Mouse (Mus musculus): ENCODE measurements around the gene Tulp4. TPM values are rescaled to one million over a fixed set of nuclear protein-coding genes. Genes with fewer than 3 reads are reported as not detected.

Tulp4 gene
- polyA plus RNA-seq, 2 experiments = 55.0 to 96.8 TPM

GRCm38 (mm10) chr17:6172926-6173690 lies 66.9 kb downstream of the Tulp4 start:
- H3K4me2 ChIP-seq (replicated peaks; ENCODE audit: low read depth, low read length, severe bottlenecking) = no peak overlapping the region
- H3K4me3 ChIP-seq (replicated peaks; ENCODE audit: low read length) = no peak overlapping the region
- H3K27ac ChIP-seq (replicated peaks; ENCODE audit: low read depth, low read length) = 0 out of 2 replicates have a peak overlapping the region, but pooled peaks have one; percentile 50
- no peaks in the 10 kb centered on the region for H3K27me3 ChIP-seq (ENCODE audit: control insufficient read depth, insufficient read depth, low read length)
- H3K36me3 ChIP-seq (ENCODE audit: control insufficient read depth, insufficient read depth, low read length) = peaks cover 6% of the 10 kb centered on the region; the same call in 1 of the 2 replicates
- 0 out of 2 replicates have a peak, but pooled peaks cover 3% of the 10 kb centered on the region for H3K9me3 ChIP-seq (ENCODE audit: control insufficient read depth, low read length)
- H3K4me1 ChIP-seq (ENCODE audit: control insufficient read depth, insufficient read depth, low read length) = peaks cover 7% of the 10 kb centered on the region; the same call in 1 of the 2 replicates
- no peak for TF ChIP-seq POLR2A (IDR thresholded peaks at IDR 0.05; ENCODE audit: borderline replicate concordance, extremely low read depth, insufficient read depth, insufficient read length)
- DNase-seq (ENCODE audit: low spot score) (peak; percentile 31), ATAC-seq (ENCODE audit: low FRiP score, low read depth) (peak; percentile 60; the same call in 1 of the 2 replicates)
- 69% methylated on average over 5 of the region's 5 CpGs for WGBS
- 0 out of 2 replicates have a peak overlapping the region, but pooled peaks have one; percentile 18 for H3K9ac ChIP-seq (ENCODE audit: low read depth, low read length, severe bottlenecking)

GRCm38 (mm10) chr17:6174574-6174973 lies 68.3 kb downstream of the Tulp4 start:
- ATAC-seq (ENCODE audit: low FRiP score, low read depth) (no peak), DNase-seq (ENCODE audit: low spot score) (no peak)
- Histone ChIP-seq H3K9ac (ENCODE audit: low read depth, low read length, severe bottlenecking) (no peak overlapping the region), H3K4me1 (ENCODE audit: control insufficient read depth, insufficient read depth, low read length) (peaks cover 7% of the 10 kb centered on the region; the same call in 1 of the 2 replicates), H3K4me2 (replicated peaks; ENCODE audit: low read depth, low read length, severe bottlenecking) (no peak overlapping the region), H3K27ac (replicated peaks; ENCODE audit: low read depth, low read length) (no peak overlapping the region), H3K36me3 (ENCODE audit: control insufficient read depth, insufficient read depth, low read length) (peaks cover 14% of the 10 kb centered on the region), H3K4me3 (replicated peaks; ENCODE audit: low read length) (no peak overlapping the region), H3K9me3 (ENCODE audit: control insufficient read depth, low read length) (0 out of 2 replicates have a peak, but pooled peaks cover 3% of the 10 kb centered on the region), H3K27me3 (ENCODE audit: control insufficient read depth, insufficient read depth, low read length) (no peaks in the 10 kb centered on the region)
- 48% methylated on average over 1 of the region's 1 CpGs for WGBS
- no peak for TF ChIP-seq POLR2A (IDR thresholded peaks at IDR 0.05; ENCODE audit: borderline replicate concordance, extremely low read depth, insufficient read depth, insufficient read length)

GRCm38 (mm10) chr17:6178564-6179267 lies 72.5 kb downstream of the Tulp4 start:
- H3K4me2 ChIP-seq (replicated peaks; ENCODE audit: low read depth, low read length, severe bottlenecking) = no peak overlapping the region
- peaks cover 22% of the 10 kb centered on the region for H3K36me3 ChIP-seq (ENCODE audit: control insufficient read depth, insufficient read depth, low read length)
- no peak overlapping the region for H3K4me3 ChIP-seq (replicated peaks; ENCODE audit: low read length)
- TF ChIP-seq POLR2A (IDR thresholded peaks at IDR 0.05; ENCODE audit: borderline replicate concordance, extremely low read depth, insufficient read depth, insufficient read length) = no peak
- DNase-seq (ENCODE audit: low spot score) (no peak), ATAC-seq (ENCODE audit: low FRiP score, low read depth) (no peak)
- no peaks in the 10 kb centered on the region for H3K27me3 ChIP-seq (ENCODE audit: control insufficient read depth, insufficient read depth, low read length)
- 64% methylated on average over 6 of the region's 6 CpGs for WGBS
- H3K9me3 ChIP-seq (ENCODE audit: control insufficient read depth, low read length) = 0 out of 2 replicates have a peak, but pooled peaks cover 3% of the 10 kb centered on the region
- no peak overlapping the region for H3K9ac ChIP-seq (ENCODE audit: low read depth, low read length, severe bottlenecking)
- no peaks in the 10 kb centered on the region for H3K4me1 ChIP-seq (ENCODE audit: control insufficient read depth, insufficient read depth, low read length)
- H3K27ac ChIP-seq (replicated peaks; ENCODE audit: low read depth, low read length) = no peak overlapping the region; the same call in 1 of the 2 replicates

- DNase-seq (ENCODE audit: low spot score) (no peak), ATAC-seq (ENCODE audit: low FRiP score, low read depth) (no peak)
- Histone ChIP-seq H3K4me2 (replicated peaks; ENCODE audit: low read depth, low read length, severe bottlenecking) (no peak overlapping the region), H3K4me3 (replicated peaks; ENCODE audit: low read length) (no peak overlapping the region), H3K27me3 (ENCODE audit: control insufficient read depth, insufficient read depth, low read length) (no peaks in the 10 kb centered on the region), H3K9me3 (ENCODE audit: control insufficient read depth, low read length) (0 out of 2 replicates have a peak, but pooled peaks cover 3% of the 10 kb centered on the region), H3K36me3 (ENCODE audit: control insufficient read depth, insufficient read depth, low read length) (peaks cover 28% of the 10 kb centered on the region), H3K27ac (replicated peaks; ENCODE audit: low read depth, low read length) (no peak overlapping the region), H3K9ac (ENCODE audit: low read depth, low read length, severe bottlenecking) (no peak overlapping the region), H3K4me1 (ENCODE audit: control insufficient read depth, insufficient read depth, low read length) (no peaks in the 10 kb centered on the region)
- 42% methylated on average over 4 of the region's 4 CpGs for WGBS
- TF ChIP-seq POLR2A (IDR thresholded peaks at IDR 0.05; ENCODE audit: borderline replicate concordance, extremely low read depth, insufficient read depth, insufficient read length) = no peak
Measured at GRCm38 (mm10) chr17:6179389-6179788, 73.2 kb downstream of the Tulp4 start.

- Histone ChIP-seq H3K4me3 (replicated peaks; ENCODE audit: low read length) (no peak overlapping the region), H3K4me1 (ENCODE audit: control insufficient read depth, insufficient read depth, low read length) (no peaks in the 10 kb centered on the region), H3K9me3 (ENCODE audit: control insufficient read depth, low read length) (0 out of 2 replicates have a peak, but pooled peaks cover 3% of the 10 kb centered on the region), H3K27me3 (ENCODE audit: control insufficient read depth, insufficient read depth, low read length) (no peaks in the 10 kb centered on the region), H3K9ac (ENCODE audit: low read depth, low read length, severe bottlenecking) (no peak overlapping the region), H3K27ac (replicated peaks; ENCODE audit: low read depth, low read length) (no peak overlapping the region), H3K36me3 (ENCODE audit: control insufficient read depth, insufficient read depth, low read length) (peaks cover 34% of the 10 kb centered on the region), H3K4me2 (replicated peaks; ENCODE audit: low read depth, low read length, severe bottlenecking) (no peak overlapping the region)
- no peak for TF ChIP-seq POLR2A (IDR thresholded peaks at IDR 0.05; ENCODE audit: borderline replicate concordance, extremely low read depth, insufficient read depth, insufficient read length)
- ATAC-seq (ENCODE audit: low FRiP score, low read depth) (no peak), DNase-seq (ENCODE audit: low spot score) (no peak)
- 70% methylated on average over 3 of the region's 3 CpGs for WGBS
Measured at GRCm38 (mm10) chr17:6180421-6180820, 74.2 kb downstream of the Tulp4 start.

Data from limb, embryonic 14.5 days (tissue).